Mouse (Mus musculus): ENCODE data around the gene Ldah.
A peak's percentile ranks its signal among the peaks of the same experiment; 100 is the strongest.
"Not testable (repeated sequence)": the region's sequence is repeated elsewhere in the genome, so short reads cannot be mapped to it uniquely, and the experiment has no call there.

Ldah gene

DNA sequence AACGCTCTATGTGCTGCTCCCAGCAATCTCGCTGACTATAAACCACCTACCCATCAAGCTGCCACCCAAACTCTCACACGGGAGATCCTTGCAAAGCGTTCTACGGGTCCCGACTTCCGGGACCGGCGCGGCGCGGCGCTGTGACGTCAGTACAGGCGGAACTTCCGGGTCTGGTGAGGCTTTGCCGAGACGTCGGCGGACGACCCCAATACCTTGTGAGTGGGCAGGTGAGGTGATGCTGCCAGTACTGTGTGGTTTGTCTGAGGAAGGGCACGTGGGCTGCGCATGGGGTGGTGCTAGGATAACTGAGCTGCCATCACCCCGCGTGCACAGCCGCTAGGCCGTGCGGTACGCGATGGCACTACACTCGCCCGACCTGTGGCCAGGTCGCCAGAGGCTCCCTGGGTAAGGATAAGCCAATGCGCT lies at the start of gene Ldah:
Gene Ldah (plus strand): TSS at position 130 of the 426 bp plus-strand sequence.
- peak; percentile 84 to 85 for DNase-seq (ENCODE audit: low spot score in 2 of 2)

DNA sequence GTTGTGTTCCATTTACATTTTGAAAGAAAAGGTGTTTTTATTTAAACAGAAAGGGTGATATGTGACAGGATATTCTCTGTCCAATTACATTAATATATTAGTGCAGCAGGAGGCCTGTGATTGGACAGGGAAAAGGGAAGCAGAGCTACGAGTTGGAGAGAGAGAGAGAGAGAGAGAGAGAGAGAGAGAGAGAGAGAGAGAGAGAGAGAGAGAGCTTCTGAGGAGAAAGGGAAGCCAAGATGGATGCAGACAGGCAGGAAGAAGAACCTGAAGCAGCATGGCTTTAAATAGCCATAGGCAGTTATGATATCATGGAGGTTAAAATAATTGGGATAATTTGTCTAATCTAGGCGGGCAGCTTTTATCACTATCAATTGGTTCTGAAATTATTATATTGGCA lies 40.2 kb upstream of the Ldah start:
- no peak for DNase-seq (ENCODE audit: low spot score in 2 of 2)

DNA sequence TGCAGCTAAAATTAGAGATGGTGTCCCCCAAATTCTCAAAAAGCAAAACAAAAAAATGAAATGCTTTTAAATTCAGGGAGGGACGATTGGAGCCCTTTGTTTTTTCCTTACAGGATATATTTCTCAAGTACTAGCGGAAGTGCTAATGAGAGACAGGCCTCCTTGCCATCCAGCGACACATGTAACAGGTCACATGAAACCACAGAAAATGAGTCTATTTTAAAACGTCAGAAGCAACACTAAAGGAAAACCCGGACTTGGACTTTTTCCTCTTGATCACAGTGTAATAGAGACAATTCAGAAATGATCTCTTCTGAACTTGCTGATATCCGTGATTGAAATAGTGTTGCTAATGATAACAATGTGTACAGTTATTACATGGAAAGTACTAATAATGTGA lies 27.0 kb upstream of the Ldah start:
- DNase-seq (ENCODE audit: low spot score in 2 of 2) = no peak

DNA sequence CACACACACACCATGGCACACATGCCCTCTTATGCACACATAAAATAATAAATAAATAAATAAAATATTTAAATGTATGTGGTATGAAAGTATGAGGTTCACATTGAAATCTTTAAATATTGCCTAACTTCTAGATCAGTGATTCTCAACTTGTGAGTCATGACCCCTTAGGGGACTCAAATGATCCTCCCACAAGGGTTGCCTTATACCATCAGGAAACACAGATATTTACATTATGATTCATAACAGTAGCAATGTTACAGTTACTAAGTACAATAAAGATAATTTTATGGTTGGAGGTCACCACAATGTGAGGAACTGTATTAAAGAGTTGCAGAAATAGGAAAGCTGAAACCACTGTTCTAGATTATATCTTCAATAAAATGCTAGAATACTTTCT lies 26.2 kb upstream of the Ldah start:
- no peak for DNase-seq (ENCODE audit: low spot score in 2 of 2)

DNA sequence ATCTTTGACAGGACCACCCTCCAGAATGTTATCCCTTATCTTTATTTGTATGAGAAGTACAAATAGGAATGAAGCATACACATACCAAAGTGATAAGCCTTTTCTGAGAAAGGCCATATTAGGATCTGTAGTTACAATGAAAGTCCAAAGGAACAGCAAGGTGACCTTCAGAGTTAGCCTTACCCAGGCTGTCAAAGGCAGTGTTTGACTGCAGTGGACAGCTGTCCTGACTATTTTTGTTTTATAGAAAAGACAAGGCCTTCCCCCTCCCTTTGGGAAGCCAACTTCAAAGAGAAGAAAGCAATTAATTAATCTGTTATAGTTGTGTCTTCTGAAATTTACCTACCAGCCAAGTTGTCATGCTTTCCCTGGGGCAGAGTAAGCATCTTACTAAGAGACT lies 23.4 kb upstream of the Ldah start:
- DNase-seq (ENCODE audit: low spot score in 2 of 2) = no peak

DNA sequence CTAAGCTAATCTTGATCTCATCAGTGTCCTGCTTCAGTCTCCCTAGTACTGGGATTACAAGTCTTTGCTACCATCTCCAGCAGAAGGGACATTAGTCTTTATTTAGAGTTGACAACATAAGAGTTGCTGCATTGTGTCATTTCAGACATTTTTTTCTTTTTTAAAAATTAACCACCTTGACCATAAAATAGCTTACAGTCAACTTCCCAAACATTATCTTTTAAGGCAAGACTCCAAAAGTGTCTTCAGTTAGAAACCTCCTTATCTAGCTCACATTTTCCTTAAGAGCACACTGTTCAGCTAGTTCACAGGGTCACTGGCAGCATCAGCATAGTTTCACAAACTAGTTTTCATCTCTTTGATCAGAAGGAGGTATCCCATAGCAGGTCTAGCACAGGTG lies 19.7 kb upstream of the Ldah start:
- no peak for DNase-seq (ENCODE audit: low spot score in 2 of 2)

DNA sequence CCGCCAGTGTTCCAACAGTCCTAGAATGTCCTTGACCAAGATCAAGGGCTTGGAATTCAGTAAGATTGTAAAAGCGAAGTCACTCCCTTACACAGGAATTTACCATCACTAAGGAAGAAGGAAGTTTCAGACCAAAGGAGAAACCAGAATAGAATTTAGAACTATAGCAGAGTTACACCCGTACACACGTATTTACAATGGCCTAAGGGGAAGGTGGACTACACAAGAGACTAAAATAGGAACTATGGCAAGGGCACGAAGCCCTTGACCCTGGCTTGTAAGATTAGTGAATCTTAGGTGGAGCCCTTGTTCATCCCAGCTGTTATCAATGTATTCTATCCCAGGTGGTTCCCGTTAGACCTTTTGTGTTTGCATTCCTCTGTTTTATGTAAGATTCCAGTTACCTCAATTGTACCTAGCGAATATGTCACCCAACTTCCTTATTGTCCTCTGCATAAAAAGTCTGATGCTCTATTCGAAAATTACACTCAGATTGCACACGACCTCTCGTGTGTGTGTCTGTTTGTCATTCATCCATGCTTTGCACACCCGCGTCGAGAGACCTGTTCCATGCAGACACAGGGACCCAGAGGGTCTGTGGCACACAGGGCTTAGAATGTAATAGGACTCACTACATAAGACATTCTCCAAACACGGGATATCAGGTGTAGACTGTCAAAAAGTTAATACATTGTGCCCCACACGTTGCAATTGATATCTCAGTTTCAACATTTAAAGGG lies 18.9 kb upstream of the Ldah start:
- not testable (repeated sequence) for DNase-seq (ENCODE audit: low spot score in 2 of 2)

DNA sequence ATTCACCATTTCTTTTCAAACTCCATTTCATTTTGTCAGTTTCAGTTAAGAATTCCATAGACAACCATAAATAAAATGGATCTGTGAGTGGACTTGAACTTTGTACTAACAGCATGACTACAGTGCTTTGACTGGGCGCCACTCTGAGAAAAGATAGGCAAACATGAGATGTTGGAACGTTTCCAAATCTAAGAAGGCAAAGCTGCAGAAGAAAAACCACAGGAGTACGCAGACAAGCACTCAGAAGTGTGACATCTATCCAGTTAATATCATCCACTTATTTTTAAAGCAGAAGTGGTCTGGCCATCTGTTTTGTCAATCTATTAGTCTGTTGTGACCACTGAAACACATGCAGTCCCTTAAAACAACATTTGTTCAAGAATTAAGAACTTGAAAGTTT lies 18.2 kb upstream of the Ldah start:
- DNase-seq (ENCODE audit: low spot score in 2 of 2) = no peak

DNA sequence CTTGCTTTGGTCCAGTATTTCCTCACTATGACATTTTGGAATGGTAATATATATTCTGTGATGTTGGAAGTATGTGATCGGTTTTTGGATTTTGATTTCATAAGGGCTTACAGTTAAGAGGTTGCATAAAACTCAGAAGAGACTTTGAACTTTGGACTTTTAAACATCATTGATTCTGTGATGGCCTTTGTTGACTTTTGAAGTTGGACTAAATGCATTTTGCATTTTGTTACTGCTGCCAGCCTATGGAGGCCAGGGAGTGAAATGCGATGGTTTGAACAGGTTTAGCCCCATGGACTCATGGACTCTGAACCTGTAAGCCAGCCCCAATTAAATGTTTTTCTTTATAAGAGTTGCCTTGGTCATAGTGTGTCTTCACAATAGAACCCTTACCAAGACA lies 2.2 kb upstream of the Ldah start:
- DNase-seq (ENCODE audit: low spot score in 2 of 2) = no peak

DNA sequence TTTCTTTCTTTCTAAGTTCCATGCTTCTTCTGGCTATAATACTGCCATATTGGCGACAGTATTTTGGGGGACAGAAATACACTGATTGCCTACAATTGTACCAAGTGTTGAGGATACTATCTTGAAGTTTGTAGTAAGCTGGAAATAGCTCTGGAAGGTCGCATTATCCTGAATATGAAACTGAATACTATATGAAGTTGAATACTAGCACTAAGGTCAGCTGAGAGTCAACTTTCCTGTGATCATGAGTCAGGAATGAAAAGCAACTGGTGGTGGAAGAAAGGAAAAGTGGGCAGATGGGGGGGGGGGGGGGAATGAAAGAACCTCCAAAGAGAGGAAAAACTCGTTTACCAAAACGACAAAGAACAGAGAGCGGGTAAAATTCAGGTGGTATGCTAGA lies 329 bp upstream of the Ldah start:
- no peak for DNase-seq (ENCODE audit: low spot score in 2 of 2)

DNA sequence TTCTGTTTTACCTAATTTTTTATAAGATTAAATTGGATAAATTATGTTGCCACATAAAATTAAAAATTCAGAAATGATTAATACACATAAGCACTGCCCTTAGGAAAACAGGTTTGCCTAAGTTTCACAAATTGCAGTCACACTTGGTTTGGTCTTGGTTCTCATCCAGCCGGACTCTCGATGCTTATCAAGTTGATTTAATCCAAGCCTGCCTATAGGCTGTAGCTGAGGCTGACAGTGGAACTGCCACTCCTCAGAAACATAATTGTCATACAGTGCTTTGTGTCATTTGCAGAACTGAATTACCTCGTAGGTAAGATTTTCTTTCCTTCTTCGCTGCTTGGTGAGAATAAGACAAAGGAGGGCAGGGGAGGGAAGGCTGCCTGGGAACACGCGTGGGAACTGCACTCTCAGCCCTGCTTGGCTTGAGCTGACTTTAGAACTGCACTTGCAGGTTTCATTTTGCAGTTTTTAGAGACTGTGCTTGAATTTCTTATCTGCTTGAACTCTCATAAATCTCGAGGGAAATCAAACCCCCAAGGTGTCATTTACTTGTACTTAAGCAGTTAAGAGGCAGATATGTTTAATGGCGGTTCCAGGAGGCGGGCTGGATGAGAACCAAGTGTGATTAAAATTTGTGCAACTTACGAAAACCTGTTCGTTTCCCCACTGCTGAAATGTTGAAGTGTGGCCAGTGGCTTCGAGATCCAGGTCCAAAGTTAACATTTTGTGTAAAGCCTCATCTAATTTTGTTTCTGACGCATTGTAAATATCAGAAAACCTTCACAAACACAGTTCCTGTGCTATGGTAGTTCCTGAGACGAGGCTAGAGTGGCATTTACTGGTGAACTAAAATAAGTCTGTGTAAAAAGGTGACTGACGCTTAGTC lies 8.7 kb downstream of the Ldah start:
- no peak for DNase-seq (ENCODE audit: low spot score in 2 of 2)

DNA sequence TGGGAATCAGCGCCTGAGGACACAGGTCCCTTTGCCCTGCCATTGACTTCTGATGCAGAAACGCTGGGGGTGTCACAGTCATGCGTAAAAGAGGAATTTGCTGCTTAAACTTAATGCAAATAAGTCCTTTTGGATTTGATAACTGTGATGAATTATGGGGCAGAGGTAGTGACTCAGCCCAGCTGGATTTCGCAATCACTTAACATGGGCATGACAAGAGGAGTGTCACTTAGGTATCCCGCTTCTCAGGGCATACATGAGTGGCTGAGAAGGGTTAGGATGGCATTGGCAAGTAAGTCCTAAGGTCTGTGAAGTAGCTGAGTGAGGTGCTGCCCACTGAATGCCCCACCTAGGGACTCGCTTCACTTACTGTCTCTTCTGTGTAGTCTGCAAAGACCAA lies 15.1 kb downstream of the Ldah start:
- DNase-seq (ENCODE audit: low spot score in 2 of 2) = no peak

DNA sequence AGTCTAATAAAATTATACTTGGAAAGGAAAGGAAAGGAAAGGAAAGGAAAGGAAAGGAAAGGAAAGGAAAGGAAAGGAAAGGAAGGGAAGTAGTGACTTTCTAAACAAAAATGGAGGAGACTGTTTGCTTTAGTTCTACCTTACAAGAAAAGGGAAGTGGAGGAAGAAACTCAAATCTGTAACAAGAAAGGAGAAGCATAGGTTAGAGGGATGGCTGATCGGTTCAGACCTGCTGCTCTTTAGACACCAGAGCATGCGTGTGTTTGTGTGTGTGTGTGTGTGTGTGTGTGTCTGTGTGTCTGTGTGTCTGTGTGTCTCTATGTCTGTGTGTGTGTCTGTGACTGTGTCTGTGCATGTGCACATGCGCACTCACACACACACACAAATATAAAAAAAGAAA lies 23.2 kb downstream of the Ldah start:
- no peak for DNase-seq (ENCODE audit: low spot score in 2 of 2)

DNA sequence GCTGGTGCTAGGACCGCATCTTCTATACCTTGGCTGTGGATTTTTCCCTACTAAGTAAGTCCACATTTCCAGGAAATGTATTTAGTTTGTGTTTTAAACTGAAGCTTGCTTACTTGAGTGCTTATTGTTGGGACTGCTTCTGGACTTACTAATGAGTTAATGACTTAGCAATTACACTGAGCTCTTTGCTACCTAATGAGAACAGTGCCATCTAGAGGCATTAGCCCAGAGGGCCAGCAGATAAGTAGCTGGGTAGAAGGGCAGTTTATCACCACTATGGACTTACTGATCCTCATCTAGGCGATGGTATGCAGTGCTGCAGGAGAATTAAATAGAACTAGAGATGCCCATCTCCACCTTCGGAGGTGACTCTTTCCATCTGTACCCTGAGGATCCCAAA lies 24.8 kb downstream of the Ldah start:
- no peak for DNase-seq (ENCODE audit: low spot score in 2 of 2)

DNA sequence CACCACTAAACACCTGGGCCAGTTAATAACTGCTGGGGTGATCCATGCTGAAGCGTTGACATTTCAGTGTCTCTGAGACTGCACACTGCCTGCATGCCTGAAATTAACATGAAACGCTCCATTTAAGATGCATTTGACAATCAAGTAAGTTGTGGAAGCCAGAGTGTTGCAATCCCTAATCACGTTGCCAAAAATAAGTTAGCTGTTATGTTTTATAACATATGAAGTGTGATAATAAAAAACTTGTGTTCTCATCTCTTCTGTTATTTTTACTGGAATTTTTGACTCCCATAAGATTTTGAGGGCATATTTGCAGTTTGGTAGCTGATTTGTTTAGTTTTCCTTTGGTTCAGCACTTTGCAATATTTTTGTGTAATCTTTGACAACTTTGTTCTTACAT lies 34.3 kb downstream of the Ldah start:
- no peak for DNase-seq (ENCODE audit: low spot score in 2 of 2)

DNA sequence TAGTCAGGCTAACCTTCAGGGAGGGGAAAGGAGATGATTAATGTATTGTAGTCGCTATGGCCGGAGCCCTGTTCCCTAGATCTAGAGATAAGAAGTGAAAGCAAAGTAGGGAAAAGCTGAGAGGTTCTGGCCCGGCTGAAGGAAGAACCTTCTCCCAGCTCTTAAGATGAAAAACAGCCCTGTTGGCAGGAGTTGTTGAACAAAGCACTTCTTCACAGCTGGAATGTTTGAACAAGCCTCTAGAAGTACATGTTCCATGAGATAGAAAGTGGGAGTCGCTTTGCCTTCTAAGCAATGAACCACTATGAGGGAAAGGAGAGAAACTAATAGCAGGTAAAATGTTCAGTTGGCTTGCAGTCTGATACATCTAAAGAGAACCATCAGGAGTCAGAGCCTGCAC lies 36.8 kb downstream of the Ldah start:
- no peak for DNase-seq (ENCODE audit: low spot score in 2 of 2)

DNA sequence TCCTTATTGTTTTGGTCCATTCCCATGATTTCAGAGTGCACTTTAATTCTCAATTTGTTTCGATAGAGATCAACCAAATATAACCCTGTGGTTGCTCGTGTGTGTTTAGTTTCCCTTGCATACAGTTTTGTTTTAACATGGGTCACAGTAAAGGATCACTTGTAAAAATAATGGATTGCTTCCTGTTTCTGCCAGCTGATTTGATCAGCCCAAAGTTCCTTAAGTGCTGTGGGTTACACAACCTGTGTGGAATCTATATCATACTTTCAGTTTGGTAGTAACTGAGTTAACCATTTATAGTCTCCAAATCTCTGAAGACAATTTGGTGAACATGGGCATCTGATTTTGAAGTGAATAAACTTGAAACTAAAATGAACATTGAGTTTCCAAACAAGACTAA lies 52.4 kb downstream of the Ldah start:
- DNase-seq (ENCODE audit: low spot score in 2 of 2) = no peak

DNA sequence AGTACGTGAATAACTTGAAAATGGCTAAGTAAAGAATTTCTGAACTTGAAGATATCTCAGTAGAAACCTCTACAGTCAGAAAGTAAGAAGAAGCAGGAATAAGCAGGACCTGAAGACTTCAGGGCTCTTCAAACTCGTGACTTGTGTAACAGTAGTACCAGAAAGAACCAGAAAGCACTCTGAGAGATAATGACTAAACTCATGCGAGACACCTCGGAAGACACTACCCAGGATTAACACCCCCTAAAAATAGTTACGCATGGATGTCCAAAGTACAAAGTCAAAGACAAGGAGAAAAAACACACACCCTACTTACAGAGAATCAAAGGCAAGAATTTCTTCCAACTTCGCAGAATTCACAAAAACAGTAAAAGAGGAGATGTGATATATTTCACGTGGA lies 58.4 kb downstream of the Ldah start:
- no peak for DNase-seq (ENCODE audit: low spot score in 2 of 2)

DNA sequence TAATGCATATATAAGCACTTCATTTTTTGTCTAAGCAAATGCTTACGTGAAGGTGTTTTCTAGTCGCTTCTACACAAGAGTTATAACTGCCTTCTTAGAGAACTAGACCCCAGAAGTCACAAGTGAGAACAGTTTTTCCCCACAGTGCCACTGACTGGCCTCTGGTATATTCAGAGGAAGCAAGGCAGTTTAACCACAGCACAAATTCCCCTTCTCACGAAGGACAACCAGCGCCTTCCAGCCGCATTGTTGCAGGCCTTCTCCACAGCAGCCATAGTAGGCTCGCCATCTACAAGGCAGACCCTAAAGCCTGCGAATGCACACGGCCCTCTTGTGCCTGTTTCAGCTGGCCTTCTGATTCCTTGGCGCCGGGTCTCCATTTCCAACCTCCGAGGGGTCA lies 61.7 kb downstream of the Ldah start:
- DNase-seq (ENCODE audit: low spot score in 2 of 2) = no peak

DNA sequence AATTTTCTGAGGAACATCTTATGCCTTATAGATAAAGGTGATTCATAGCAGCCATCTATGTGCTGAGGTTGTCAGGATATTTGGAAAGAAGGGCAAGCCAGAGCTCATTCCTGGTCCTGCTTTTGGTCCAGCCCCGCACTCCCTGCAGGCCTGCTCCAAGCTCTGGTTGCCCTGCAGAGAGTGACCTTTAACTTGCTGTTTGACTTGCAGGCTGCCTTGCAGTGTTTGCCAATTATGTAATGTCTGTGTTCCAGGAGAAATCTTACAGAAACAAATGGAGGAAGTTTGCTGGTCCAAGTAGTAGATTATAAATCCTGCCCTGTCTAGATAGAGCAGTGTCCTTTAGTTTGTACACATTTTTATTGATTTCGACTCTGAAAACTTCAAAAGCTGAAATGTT lies 63.5 kb downstream of the Ldah start:
- DNase-seq (ENCODE audit: low spot score in 2 of 2) = no peak

DNA sequence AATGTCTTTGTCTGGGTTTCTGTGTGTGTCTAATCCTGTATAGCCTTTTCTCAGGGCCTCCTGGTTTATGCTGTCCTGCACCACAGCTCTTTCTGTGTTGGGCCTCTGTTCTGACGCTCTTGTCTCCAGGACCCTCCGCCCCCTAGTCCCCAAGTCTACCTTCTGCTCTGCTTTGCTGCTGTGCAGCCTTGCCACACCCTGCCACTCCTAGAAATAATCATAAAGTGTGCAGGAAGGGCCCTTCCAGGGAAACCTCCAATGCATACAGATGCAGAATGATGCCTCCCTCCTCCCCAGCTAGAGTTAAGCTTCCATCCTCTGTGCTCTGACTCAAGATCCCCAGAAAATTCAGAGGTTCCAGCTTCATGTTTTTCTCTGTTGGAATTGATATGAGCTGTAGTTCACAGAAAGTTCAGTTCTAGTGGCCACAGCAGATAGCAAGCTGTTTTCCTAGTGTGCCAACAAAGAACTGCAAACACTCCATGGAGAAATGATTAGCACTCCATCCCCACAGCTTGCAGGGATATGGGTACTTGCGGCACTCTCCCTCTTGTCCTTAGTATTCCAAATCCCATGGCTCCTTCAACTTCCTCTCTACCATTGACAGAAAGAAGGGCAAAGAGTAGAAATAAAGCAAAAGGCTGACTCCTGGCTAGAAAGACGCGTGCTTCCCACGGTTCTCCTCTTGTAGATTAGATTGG lies 65.7 kb downstream of the Ldah start:
- DNase-seq (ENCODE audit: low spot score in 2 of 2) = no peak

DNA sequence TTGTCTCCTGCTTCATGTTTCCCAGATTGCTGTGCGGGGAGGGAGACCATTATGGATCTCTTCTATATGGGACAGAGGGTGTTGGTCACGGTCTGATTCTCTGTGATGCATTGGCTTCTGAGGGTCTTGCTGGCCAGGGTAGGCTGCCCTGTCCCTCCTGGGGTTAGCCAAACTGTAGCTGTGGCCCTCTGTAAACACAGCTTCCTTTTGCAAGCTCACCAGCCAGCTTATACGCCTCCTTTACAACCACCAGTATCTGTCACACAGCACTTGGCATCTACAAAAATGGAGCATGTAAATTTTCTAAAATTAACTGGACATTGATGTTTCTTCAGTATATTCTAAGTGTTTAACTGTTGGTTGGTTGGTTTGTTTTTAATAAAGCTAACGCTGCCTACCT lies 67.5 kb downstream of the Ldah start:
- no peak for DNase-seq (ENCODE audit: low spot score in 2 of 2)

All from frontal cortex, postnatal 14 days (tissue).